Mouse (Mus musculus) adrenal gland, postnatal 36 days (tissue): ENCODE measurements around the gene Ano1. TPM values are rescaled to one million over a fixed set of nuclear protein-coding genes. Genes with fewer than 3 reads are reported as not detected.
A peak's percentile ranks its signal among the peaks of the same experiment; 100 is the strongest.

Source experiments
- DNase-seq, 2 experiments: peaks; one replicate each; pipeline ENCODE4 v3.0.0; 2021; ENCODE audit warnings: mixed read lengths in 1 of 2
- total RNA-seq, 2 experiments: library from RNA; stranded (reverse); gene quantifications; 2 replicates each; pipeline ENCODE4 v1.2.3; 2021

Ano1 gene
- total RNA-seq, 2 experiments from 2014 or later = 20.9 to 25.4 TPM

- no peak for DNase-seq
These were observed 53.9 kb downstream of the Ano1 start for GRCm38 (mm10) chr7:144697870-144698269.

- no peak for DNase-seq
These were observed 54.7 kb downstream of the Ano1 start for GRCm38 (mm10) chr7:144696764-144697704.

GRCm38 (mm10) chr7:144689855-144690254 lies 61.9 kb downstream of the Ano1 start:
- no peak for DNase-seq

- DNase-seq = peak in 1 of 2 experiments; percentile 25
These were observed 62.6 kb downstream of the Ano1 start for GRCm38 (mm10) chr7:144689136-144689535.

- DNase-seq = no peak
These were observed 64.0 kb downstream of the Ano1 start for GRCm38 (mm10) chr7:144687663-144688381.

- no peak for DNase-seq
These were observed 66.8 kb downstream of the Ano1 start for GRCm38 (mm10) chr7:144684947-144685346.

DNA sequence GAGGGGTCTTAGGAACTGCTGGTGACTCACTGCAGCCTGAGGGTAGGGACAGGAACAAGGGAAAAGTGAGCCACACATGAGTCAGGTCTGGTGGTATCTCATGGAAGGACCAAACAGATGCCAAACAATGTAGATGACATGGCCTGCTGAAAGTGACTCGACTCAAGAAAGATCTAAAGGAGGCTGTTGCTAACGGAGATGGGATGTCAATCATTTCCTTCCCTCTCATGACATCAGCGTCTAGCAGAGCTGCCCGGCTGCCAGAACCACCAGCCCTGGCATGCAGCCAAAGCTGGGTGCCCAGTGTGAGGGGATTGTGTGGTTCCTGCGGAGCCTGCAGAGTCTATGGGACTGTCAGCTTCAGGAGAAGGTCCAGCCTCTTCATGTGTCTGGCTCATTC lies 67.3 kb downstream of the Ano1 start:
- DNase-seq = peak in 1 of 2 experiments; percentile 45

DNA sequence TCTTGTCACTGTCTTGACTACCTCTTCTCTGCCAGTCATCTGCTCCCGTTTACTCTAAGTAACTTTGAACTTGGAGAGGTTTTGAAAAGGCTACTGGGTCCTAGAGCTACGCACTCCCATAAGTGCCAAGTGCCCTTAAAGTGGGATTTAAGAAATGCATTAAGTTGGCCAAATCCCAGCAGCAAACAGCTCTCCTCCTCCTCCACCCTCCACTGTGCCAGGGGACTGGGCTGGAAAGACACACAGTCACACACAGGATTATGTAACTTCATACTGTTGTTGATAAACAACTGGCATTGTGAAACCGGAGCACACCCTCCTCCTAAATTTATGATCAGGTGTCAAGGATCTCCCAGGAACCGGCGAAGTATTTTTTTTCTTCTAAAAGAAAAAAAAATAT lies 71.7 kb downstream of the Ano1 start:
- no peak for DNase-seq

GRCm38 (mm10) chr7:144678241-144679030 lies 73.3 kb downstream of the Ano1 start:
- DNase-seq = peak; percentile 36 to 56

- DNase-seq = no peak
These were observed 74.3 kb downstream of the Ano1 start for GRCm38 (mm10) chr7:144677341-144678086.

GRCm38 (mm10) chr7:144675632-144676031 lies 76.1 kb downstream of the Ano1 start:
- DNase-seq = no peak

GRCm38 (mm10) chr7:144669895-144670294 lies 81.9 kb downstream of the Ano1 start:
- no peak for DNase-seq

- no peak for DNase-seq
These were observed 83.0 kb downstream of the Ano1 start for GRCm38 (mm10) chr7:144668603-144669278.

DNA sequence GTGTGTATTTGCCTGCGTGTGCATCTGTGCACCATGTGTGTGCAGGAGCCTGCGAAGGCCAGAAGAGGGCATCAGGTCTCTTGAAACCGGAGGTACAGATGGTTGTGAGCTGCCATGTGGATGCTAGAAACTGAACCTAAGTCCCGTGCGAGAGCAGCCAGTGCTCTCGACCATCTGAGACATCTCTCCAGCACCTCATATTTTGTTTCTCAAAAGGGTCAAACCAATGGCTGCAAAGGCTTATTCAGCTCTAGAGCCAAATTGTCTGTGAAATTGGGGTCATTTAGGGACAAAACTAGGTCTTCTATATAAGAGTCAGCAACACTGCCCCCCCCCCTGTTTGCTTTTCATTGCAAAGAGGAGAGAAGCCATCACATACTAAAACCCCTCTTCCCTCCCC lies 84.7 kb downstream of the Ano1 start:
- no peak for DNase-seq

DNA sequence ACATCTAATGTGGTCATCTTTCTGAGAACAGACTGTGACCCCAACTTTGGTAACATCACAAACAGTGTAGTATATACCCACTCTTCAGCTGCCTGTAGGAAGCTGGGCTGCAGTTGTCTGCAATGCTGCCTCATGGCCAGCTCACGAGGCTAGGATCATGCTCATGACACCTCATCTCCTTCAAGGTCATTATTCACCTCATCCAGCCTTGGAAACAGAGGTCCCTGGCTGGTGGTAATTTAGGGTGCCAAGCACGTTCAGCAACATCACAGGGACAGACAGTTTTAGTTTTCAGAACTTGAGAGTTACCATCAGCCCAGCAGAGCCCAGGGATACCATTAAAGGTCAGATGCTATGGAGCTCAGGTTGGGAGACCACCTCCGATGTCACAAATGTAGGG lies 86.2 kb downstream of the Ano1 start:
- DNase-seq = no peak

DNA sequence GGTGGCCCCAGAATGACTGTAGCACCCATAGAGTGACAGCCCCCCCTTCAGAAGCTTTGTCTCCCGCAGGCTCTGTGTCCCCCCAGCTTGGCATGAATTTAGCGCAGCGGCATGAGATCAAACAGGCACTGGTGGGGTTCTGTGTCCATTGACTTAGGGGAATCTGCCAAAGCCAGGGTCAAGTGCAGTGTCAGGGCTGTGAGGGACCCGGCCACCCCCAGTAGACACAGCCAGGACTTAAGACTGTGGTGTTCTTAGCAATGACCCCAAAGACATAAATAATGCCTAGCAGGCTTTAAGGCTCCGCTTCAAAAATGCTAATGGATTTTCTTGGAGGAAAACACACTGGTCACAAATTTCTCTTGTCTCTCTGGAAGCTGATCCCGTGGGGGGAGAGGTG lies 88.2 kb downstream of the Ano1 start:
- DNase-seq = peak in 1 of 2 experiments; percentile 21

DNA sequence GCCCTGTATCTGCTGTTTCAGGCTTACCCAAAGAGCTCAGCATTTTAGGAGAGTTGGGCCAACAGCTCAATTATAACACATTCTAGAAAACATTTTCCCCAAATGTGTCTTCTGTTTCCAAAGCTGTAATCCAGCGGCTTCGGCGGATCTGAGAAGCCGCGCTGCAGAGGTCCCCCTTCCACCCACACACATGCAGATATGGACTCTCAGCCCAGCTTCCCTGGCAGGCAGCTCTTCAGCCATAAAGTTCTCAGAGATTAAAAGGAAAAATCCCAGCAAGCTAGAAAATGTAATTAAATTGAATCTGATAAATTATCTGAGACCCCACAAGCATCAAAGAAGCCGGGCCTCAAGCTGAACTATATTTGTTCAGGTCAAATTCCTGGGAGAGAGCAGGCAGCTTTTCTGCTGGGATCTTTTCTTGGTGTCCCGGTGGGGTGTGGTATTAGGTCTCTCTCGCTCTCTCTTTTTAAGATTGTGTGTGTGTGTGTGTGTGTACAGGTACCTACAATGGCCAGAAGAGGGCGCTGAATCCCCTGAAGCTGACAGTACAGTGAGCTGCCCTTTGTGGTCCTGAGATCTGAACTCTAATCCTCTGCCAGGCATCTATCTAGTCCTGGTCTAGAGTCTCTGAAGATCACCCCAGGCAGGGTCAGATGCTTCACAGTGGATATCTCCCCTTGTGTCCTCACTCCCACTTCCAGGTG lies 95.4 kb downstream of the Ano1 start:
- DNase-seq = no peak

- DNase-seq = peak; percentile 53 to 76
These were observed 97.9 kb downstream of the Ano1 start for GRCm38 (mm10) chr7:144653681-144654425.

DNA sequence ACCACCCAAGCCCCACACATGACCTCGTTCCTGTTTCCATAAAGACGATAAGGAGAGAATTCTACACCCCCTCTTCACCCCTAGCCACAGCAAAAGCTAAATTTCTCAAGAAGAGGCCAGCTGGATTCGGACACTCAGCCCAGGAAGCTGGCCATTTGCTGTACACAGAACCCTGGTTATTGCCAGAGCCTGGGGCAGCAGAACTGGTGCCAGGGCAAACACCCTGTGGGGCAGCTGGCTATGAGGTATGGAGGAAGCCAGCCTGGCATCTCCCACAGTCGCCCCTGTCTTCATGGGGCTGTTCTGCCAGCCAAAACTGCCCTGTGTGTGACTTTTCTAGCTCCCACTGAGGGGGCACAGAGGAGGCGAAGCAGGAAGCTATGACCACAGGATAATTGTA lies 104.2 kb downstream of the Ano1 start:
- no peak for DNase-seq

DNA sequence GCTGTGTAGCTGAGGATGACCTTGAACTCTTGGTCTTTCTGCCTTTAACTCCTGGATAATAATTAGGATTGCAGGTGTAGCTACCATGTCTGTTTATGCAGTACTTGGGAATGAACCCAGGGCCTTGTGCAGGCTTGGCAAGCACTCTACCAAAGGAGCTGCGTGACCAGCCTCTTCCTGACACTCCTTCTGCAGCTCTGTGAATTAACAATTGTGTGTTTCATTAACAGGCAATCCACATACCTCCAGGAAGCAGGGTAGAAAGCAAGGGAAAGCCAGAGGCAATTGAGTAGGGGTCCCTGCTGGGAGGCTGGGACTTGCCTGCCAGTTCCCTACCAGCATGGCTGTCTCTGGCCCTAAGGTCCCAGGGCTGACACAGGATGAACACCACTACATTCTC lies 111.0 kb downstream of the Ano1 start:
- DNase-seq = no peak
